ENCODE assay signal across 9 mouse cellular contexts in genomic region chr3:97940511-97941204, GRCm38 (mm10). TPM values are rescaled to one million over a fixed set of nuclear protein-coding genes. Genes with fewer than 3 reads are reported as not detected.
DNase-seq lines count a peak whose midpoint lies in the region; ATAC-seq and TF ChIP-seq lines count a peak whose summit lies in the region.
"Had no signal": no experiment of that assay in that cellular context is flagged by ENCODE, and none has a peak within 500 bp of the region (broad histone marks: within the 10 kb centered on the region; RNA-seq: fewer than 3 reads in every experiment).

No protein-coding gene starts in this region.

- no peak for ATAC-seq in kidney, postnatal 0 days (replicated peaks; ENCODE audit: low FRiP score, low read depth)
- ATAC-seq in granulocyte monocyte progenitor cell, adult 5-6 weeks (replicated peaks; ENCODE audit: poor library complexity, severe bottlenecking) = peak; percentile 47
- no peak for ATAC-seq in midbrain, embryonic 14.5 days (ENCODE audit: low FRiP score, low TSS enrichment)

- peaks cover 27% of the 10 kb centered on the region for H3K4me1 ChIP-seq in kidney, postnatal 0 days (replicated peaks; ENCODE audit: insufficient read depth, low read length)
- H3K4me1 ChIP-seq in midbrain, embryonic 14.5 days (ENCODE audit: control insufficient read depth, insufficient read depth, low read length) = peaks cover 47% of the 10 kb centered on the region

- peak overlapping the region; percentile 5 for H3K27ac ChIP-seq in kidney, postnatal 0 days
- 0 out of 2 replicates have a peak overlapping the region, but pooled peaks have one; percentile 46 for H3K27ac ChIP-seq in midbrain, embryonic 14.5 days (replicated peaks; ENCODE audit: low read depth, low read length)

- no peak for DNase-seq in kidney, postnatal 0 days (ENCODE audit: low spot score)
- DNase-seq in kidney, postnatal 36 days = no peak
- DNase-seq in embryo, embryonic 9.5 days (ENCODE audit: extremely low spot score) = peak; percentile 55
- DNase-seq in midbrain, embryonic 14.5 days = peak; percentile 45
- DNase-seq in natural killer cell, adult 2 months (ENCODE audit: low spot score in 2 of 2) = no peak
- DNase-seq in adrenal gland, adult (ENCODE audit: inconsistent age in 2 of 2, low spot score in 1 of 2) = no peak
- DNase-seq in thymus, postnatal 14 days = no peak
- DNase-seq: liver had no signal

- no peak overlapping the region for H3K4me2 ChIP-seq in kidney, postnatal 0 days (ENCODE audit: low read length)
- H3K4me2 ChIP-seq in midbrain, embryonic 14.5 days (ENCODE audit: low read length) = no peak overlapping the region

- H3K27me3 ChIP-seq in kidney, postnatal 0 days (ENCODE audit: insufficient read depth, low read length) = no peaks in the 10 kb centered on the region
- no peaks in the 10 kb centered on the region for H3K27me3 ChIP-seq in midbrain, embryonic 14.5 days (ENCODE audit: control insufficient read depth, insufficient read depth, low read length)

- H3K36me3 ChIP-seq in kidney, postnatal 0 days (ENCODE audit: insufficient read depth, low read length) = no peaks in the 10 kb centered on the region
- no peaks in the 10 kb centered on the region for H3K36me3 ChIP-seq in midbrain, embryonic 14.5 days (ENCODE audit: control insufficient read depth, insufficient read depth, low read length)

- H3K9ac ChIP-seq in kidney, postnatal 0 days (ENCODE audit: low read depth, low read length) = no peak overlapping the region
- H3K9ac ChIP-seq in midbrain, embryonic 14.5 days (replicated peaks; ENCODE audit: low read length) = no peak overlapping the region

- H3K9me3 ChIP-seq in kidney, postnatal 0 days (replicated peaks; ENCODE audit: low read length) = no peaks in the 10 kb centered on the region
- no peaks in the 10 kb centered on the region for H3K9me3 ChIP-seq in midbrain, embryonic 14.5 days (ENCODE audit: control insufficient read depth, low read length)

- no peak overlapping the region for H3K4me3 ChIP-seq in kidney, postnatal 0 days (replicated peaks; ENCODE audit: low read depth, low read length)
- H3K4me3 ChIP-seq in midbrain, embryonic 14.5 days (replicated peaks; ENCODE audit: low read depth, low read length) = no peak overlapping the region

- 43% methylated on average over 9 of the region's 9 CpGs for WGBS in kidney, postnatal 0 days
- 10% methylated on average over 9 of the region's 9 CpGs for WGBS in midbrain, embryonic 14.5 days

- TF ChIP-seq CTCF in kidney, postnatal 0 days (IDR thresholded peaks at IDR 0.05; ENCODE audit: low read depth) = no peak

RNA-seq across cellular contexts. Expression of gene Sec22b, which starts 39.7 kb away (rescaled TPM):
- polyA plus RNA-seq in kidney, postnatal 0 days (2015; fragmentation: Nextera tagmentation; extraction: Ambion mirVana) = 97.7 and 102 TPM in 2 replicates
- total RNA-seq in granulocyte monocyte progenitor cell, adult 5-6 weeks (2014; fragmentation: Nextera tagmentation) = 71.1 and 89.5 TPM in 2 replicates
- total RNA-seq in granulocyte monocyte progenitor cell, adult 5-6 weeks (2017) = 83.2 and 100 TPM in 2 replicates
- 99.3 and 114 TPM in 2 replicates for polyA plus RNA-seq in midbrain, embryonic 14.5 days (2014; fragmentation: Nextera tagmentation; extraction: Ambion mirVana)

RNA-seq across cellular contexts. Expression of gene Pde4dip, which starts 52.2 kb away (rescaled TPM):
- polyA plus RNA-seq in kidney, postnatal 0 days (2015; fragmentation: Nextera tagmentation; extraction: Ambion mirVana) = 17.6 and 18.0 TPM in 2 replicates
- 5.0 and 8.1 TPM in 2 replicates for total RNA-seq in granulocyte monocyte progenitor cell, adult 5-6 weeks (2014; fragmentation: Nextera tagmentation)
- total RNA-seq in granulocyte monocyte progenitor cell, adult 5-6 weeks (2017) = 7.5 and 9.7 TPM in 2 replicates
- polyA plus RNA-seq in midbrain, embryonic 14.5 days (2014; fragmentation: Nextera tagmentation; extraction: Ambion mirVana) = 63.3 and 76.3 TPM in 2 replicates

Comparison
In these comparisons a context has a peak if more than half of its experiments do, and no peak if none do; other contexts are left out.
1. DNase-seq: peak in embryo, embryonic 9.5 days (single experiment) and midbrain, embryonic 14.5 days (single experiment); none in kidney, postnatal 0 days (single experiment), kidney, postnatal 36 days (0 of 2), natural killer cell, adult 2 months (0 of 2), adrenal gland, adult (0 of 2) and thymus, postnatal 14 days (single experiment).